Mouse (Mus musculus) telencephalon, adult 2 months (tissue): Measurements from ENCODE around the gene Ptpre.
A peak's percentile ranks its signal among the peaks of the same experiment; 100 is the strongest.
"Not testable (repeated sequence)": the region's sequence is repeated elsewhere in the genome, so short reads cannot be mapped to it uniquely, and the experiment has no call there.

Experiments
- DNase-seq: peaks from one replicate; pipeline ENCODE4 v3.0.0-alpha.2; 2011; ENCODE audit warnings: low read depth, low spot score

Ptpre gene

GRCm38 (mm10) chr7:135605002-135605803 lies 67.9 kb downstream of the Ptpre start:
- no peak for DNase-seq

- DNase-seq = no peak
These were observed 68.5 kb downstream of the Ptpre start for GRCm38 (mm10) chr7:135605804-135606072.

- DNase-seq = no peak
These were observed 70.9 kb downstream of the Ptpre start for GRCm38 (mm10) chr7:135608208-135608607.

GRCm38 (mm10) chr7:135609028-135609427 lies 71.7 kb downstream of the Ptpre start:
- no peak for DNase-seq

- no peak for DNase-seq
These were observed 72.4 kb downstream of the Ptpre start for GRCm38 (mm10) chr7:135609655-135610054.

GRCm38 (mm10) chr7:135612276-135612675 lies 75.0 kb downstream of the Ptpre start:
- no peak for DNase-seq

- DNase-seq = no peak
These were observed 75.5 kb downstream of the Ptpre start for GRCm38 (mm10) chr7:135612801-135613200.

- no peak for DNase-seq
These were observed 76.1 kb downstream of the Ptpre start for GRCm38 (mm10) chr7:135613380-135613779.

- DNase-seq = no peak
These were observed 77.6 kb downstream of the Ptpre start for GRCm38 (mm10) chr7:135614892-135615291.

- not testable (repeated sequence) for DNase-seq
These were observed 79.2 kb downstream of the Ptpre start for GRCm38 (mm10) chr7:135616479-135616878.

- DNase-seq = peak; percentile 62
These were observed 80.5 kb downstream of the Ptpre start for GRCm38 (mm10) chr7:135617776-135618175.

- DNase-seq = no peak
These were observed 84.4 kb downstream of the Ptpre start for GRCm38 (mm10) chr7:135621649-135622048.

- no peak for DNase-seq
These were observed 85.0 kb downstream of the Ptpre start for GRCm38 (mm10) chr7:135622241-135622640.

- DNase-seq = no peak
These were observed 87.6 kb downstream of the Ptpre start for GRCm38 (mm10) chr7:135624854-135625253.

GRCm38 (mm10) chr7:135628363-135628762 lies 91.1 kb downstream of the Ptpre start:
- DNase-seq = no peak

GRCm38 (mm10) chr7:135629019-135629418 lies 91.7 kb downstream of the Ptpre start:
- no peak for DNase-seq

- no peak for DNase-seq
These were observed 94.7 kb downstream of the Ptpre start for GRCm38 (mm10) chr7:135631776-135632552.

GRCm38 (mm10) chr7:135632716-135633258 lies 95.5 kb downstream of the Ptpre start:
- DNase-seq = no peak

- no peak for DNase-seq
These were observed 97.8 kb downstream of the Ptpre start for GRCm38 (mm10) chr7:135634851-135635624.

GRCm38 (mm10) chr7:135637406-135637980 lies 100.2 kb downstream of the Ptpre start:
- DNase-seq = no peak

GRCm38 (mm10) chr7:135639361-135639760 lies 102.1 kb downstream of the Ptpre start:
- no peak for DNase-seq
